Mouse (Mus musculus) myocyte (in vitro differentiated cells): ENCODE data around the gene Ripk1.

Experiments used
- CEBPB ChIP-seq: IDR thresholded peaks from 2 replicates; pipeline ENCODE4 v1.6.1; 2011; ENCODE audit warnings: mild to moderate bottlenecking, moderate library complexity; ENCODE audit not compliant: poor library complexity, insufficient read depth, severe bottlenecking
- MAX ChIP-seq: IDR thresholded peaks from one replicate; pipeline ENCODE4 v1.6.1; 2011; ENCODE audit warnings: low read depth, mild to moderate bottlenecking, control low read depth
- POLR2A ChIP-seq: IDR thresholded peaks from one replicate; pipeline ENCODE4 v1.6.1; 2011; ENCODE audit warnings: low read depth, mild to moderate bottlenecking, control low read depth, moderate library complexity; ENCODE audit not compliant: insufficient read length
- POLR2AphosphoS2 ChIP-seq: IDR thresholded peaks from one replicate; pipeline ENCODE4 v1.6.1; 2011; ENCODE audit warnings: low read depth, control low read depth; ENCODE audit not compliant: insufficient read length
- TCF12 ChIP-seq: IDR thresholded peaks from one replicate; pipeline ENCODE4 v1.6.1; 2011; ENCODE audit warnings: mild to moderate bottlenecking, control low read depth; ENCODE audit not compliant: poor library complexity, insufficient read depth, severe bottlenecking
- USF1 ChIP-seq: IDR thresholded peaks from one replicate; pipeline ENCODE4 v1.6.1; 2011; ENCODE audit warnings: low read depth, mild to moderate bottlenecking, control low read depth, moderate library complexity

DNA sequence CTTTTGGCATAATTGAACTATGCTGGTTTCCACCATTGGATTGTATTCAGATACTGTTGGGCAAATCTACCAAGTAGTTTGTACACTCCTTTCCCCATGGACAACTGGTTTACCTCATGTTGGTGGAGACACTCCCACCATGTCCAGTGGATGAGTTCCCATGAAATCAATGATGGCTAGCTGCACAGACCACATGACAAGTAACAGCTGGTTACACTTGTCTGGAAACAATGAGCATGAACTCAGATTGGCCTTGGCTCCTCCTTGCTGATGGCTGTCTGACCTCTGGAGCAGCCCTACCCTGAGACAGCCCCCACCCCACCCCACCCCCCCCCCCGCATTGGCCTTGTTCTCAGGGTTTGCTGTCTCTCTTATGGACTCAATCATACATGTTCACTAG is 55.1 kb downstream of the Ripk1 start:
- TF ChIP-seq CEBPB (no peak), TCF12 (no peak), MAX (no peak), POLR2A (no peak), POLR2AphosphoS2 (no peak), USF1 (no peak)
